Mouse (Mus musculus) layer of hippocampus, adult 18-20 months (tissue): ENCODE measurements at regions not wholly inside any gene's neighbourhood (a gene's known extent, or its start where the extent isn't known, plus 50 kb on each side); places are given as distances from the start of the nearest gene placed in this dataset.

Experiments used
- DNase-seq, 2 experiments: peaks; one replicate each; pipeline ENCODE4 v3.0.0; 2022; ENCODE audit warnings: low spot score in 2 of 2

DNA sequence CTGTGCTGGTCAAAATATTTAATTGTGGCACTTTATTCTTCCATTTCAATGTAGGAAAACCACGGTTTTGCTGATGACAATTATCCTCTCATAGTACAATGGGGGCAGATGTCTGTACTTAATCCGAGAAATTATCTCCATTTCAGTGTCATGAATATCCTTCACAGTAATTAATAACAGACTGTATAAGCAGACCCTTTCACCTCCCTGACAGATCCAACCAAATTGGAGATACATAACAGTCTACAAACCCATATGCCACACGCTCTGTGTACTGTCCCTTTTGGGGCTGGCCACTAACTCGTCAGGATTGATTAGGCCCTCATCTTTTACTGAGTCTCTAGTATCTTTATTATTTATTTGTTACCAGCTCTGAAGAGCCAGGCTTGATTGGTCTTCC, 212.6 kb upstream of the Igfbp7 start:
- no peak for DNase-seq

DNA sequence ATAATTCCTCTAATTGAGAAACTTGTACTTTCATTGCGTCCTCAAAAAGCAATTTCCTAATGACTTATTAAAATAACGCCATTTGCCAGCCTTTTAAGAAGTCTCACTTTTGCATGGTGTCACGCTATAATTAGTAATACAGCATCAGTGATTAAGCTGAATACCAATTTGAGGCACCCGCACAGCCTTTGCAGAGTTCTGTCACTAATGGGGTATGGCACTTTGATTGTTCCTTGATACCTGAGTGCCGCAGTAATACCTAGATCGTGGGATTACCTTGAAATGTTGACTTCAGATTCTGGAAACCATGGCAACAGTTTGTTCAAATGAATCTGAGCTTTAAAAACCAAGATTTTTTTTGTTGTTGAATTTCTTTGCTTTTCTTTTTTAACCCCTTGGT, 202.7 kb upstream of the Igfbp7 start:
- DNase-seq: no peak

DNA sequence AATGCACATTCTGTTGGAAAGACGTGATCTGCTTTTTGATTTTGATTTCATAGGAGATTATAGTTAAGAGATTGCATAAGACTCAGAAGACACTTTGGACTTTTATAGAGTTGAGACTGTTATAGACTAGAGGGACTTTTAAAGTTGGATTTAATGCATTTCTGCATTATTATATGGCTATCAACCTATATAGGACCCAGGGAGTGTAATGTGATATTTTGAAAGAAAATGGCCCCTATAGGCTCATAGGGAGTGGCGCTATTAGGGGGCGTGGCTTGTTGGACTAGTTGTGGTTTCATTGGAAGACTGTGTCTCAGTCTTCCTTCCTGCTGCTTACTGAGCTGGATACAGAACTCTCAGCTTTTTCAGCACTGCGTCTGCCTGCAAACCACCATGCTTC, 186.9 kb upstream of the Igfbp7 start:
- DNase-seq: no peak

DNA sequence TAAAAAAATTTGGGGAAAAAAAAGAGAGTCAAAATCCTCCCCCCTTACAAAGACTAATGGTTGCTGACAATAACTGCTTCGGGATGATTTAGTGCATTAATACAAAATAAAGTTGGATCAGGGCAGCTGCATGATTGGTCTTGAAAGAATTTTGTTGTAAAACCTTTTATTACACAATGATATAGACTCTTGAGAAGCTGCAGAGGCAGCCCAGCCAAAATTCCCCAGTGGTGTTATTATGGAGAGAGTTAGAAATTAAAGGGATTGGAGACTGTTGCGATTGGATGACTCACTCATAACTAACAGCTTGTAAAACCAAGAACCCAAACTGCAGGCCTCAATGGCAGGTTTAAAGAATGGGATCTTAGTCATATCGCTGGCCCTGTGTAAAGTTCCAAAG, 181.4 kb upstream of the Igfbp7 start:
- DNase-seq: no peak

DNA sequence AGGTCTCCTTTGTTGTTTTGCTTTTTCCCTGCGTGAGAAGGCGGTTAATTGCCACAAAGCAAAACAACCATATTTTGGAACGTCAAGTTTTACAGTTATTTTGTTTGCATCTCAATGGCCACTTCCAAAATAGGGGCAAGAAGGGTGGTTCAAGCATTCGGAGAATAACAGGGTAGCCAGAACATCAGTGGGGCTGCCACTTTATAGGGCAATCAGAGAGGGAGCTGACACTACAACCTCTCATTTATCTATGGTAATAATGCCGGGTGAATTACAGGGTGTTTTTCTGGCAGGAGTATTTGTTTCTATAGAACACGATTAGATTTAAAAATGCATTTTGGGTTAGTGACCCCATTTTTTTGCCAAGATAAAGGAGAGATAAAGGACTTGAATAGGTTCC, 173.9 kb upstream of the Igfbp7 start:
- DNase-seq: no peak

DNA sequence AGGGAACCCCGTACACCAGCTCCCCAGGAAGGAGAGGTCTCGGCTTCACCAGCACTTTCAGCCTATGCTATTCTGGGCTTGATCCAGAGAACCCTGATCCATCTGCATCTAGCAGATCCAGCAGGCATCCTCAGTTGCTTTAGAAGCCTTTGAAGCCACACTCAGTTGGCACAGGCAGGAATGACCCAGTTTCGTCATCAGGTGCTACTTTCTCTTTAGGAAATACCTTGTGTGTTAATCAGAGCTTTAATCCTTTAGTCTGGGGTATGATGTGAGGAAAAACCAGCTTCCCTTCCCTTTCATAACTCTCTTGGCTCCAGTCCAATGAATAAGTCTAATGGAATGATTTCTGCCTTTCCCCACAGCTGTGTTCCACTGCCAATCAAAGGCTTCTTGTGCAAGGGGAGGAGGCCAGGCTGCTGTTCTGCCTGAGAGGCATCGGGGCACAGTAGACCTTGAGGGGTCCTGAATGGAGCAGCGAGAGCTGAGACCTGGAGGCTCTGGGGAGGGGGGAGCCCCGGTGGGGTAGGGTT, 173.3 kb upstream of the Igfbp7 start:
- peak in 1 of 2 experiments; percentile 35 for DNase-seq

DNA sequence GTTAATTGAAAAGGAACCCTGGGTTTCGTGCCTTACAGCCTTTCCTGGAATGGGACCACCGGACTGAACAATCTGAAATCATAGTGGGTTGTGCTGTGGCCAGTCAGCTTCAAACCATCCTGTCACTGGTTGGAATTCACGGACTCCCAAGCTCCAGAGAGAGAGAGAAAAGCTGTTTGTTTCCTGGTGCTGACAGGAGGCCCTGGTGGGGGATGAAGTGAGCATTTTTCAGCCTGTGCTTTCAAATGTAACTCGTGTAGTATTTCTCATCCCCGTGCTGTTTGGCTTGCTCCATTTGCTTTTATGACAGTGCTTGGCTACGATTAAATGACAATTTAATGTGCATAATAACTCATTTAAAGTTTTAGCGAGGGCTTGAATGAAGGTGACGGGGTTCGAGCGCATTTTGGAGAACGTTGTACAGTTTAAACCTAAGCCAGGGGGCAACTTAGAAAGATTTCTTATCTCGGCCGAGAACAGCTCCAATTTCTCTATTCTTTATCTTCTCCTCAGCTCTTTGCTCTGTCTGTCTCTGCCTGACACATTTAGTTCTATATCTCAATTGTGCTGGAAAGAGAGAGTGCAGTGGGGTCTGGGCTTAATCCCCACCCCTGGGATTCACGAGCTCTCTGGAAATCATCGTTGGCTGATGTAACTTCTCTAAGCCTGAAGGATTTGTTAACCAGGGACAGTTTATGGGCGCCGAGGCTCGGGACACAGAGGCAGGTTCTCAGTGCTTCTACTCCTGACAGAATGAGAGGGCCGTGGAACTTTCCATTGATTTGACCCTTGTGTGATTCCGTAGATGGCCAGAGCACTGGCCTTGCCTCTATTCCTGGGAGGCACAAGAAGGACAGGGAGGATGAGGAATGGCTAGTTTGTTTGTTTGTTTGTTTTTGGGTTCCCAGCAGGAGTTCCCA, 172.2 kb upstream of the Igfbp7 start:
- peak in 1 of 2 experiments; percentile 30 for DNase-seq

DNA sequence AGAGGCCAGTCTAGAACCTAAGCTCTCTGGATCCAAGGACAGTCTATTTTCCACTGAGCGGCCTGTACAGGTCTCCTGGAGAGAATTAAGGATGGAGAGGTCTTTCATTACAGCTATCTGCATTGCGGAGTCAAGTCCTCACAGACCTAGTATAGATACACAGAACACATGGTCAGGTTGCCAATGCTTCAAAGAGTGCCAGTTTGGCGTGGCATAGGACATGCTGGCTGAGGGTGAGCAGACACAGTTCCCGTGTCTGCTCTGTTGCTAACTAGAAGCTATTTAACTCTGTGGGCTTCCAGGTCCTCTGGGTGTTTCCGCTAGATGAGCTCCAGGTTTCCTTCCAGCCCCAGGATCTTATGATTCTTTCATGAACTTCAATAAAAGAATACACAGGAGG, 169.0 kb upstream of the Igfbp7 start:
- DNase-seq: no peak

DNA sequence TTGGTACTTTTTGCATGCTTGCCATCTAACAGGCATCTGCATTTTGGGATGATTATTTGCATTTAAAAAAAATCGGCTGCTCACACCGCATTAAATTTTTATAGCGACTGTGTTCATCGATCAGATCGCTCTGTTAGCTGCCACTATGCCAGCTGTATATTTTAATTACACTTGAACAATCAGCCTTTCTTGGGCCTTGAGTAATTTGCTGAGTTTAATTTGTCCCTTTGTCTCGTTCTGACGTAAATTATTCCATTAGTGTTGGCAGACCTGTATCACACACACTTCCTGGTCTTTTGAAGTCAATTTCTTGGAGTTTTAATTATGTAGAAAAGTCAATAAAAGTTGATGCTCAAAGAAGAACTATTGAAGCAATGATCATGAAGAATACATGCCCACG, 167.9 kb upstream of the Igfbp7 start:
- DNase-seq: no peak

DNA sequence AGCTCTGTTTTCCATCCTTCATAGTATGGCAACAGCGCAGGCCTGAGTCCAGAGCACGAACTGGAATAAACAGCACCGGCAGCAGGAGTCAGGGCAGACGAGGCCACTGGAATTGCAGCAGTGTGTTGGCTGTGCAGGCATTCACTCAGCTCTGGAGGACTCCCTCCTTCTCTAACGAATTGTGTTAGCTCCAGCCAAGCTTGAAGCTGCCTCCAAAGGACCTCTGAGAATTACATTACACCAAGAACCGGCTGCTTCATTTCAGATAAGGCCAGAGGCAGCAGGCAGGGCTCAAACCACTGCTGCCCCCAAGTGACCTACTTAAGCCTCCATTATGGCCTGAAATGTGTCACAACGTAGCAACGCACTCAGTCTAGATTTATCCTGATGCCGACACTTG, 162.5 kb upstream of the Igfbp7 start:
- DNase-seq: no peak

DNA sequence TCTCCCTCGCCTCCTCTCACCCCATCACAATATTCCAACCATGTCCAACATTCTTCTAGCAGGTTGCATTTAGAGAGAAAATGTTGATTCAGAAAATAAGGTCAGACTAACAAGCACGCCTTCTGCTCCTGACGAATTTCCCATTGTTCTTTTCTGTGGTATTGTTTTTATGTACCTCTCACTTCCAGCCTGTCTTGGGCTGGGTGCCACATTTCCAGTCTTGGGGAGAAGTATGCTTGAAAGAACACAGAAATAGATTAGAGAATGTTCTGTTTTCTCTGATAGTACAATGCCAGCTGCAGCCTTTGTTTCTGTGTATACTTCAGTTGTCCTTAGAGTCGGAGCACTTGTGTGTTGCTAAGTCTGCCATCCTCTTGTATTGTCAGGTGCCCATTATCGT, 160.3 kb upstream of the Igfbp7 start:
- peak in 1 of 2 experiments; percentile 36 for DNase-seq

DNA sequence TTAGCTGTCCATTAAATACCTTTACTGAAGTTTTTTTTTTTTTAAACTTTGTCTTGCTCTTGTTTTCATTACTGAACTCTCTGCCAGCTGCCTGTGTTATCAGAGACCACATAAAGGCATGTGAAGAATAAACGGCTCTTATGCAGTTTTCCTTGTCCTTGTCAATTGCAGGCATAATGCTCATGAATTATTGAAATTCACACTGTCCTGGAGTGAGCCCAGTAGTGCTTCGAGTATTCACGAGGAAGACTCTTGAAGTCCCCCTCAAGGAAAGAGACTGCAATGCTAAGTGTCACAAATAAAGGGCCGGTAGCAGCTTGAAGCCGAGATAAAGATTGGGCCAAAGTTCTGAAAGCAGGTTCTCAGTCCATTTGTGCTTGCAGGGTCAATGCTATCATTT, 144.7 kb upstream of the Igfbp7 start:
- no peak for DNase-seq

DNA sequence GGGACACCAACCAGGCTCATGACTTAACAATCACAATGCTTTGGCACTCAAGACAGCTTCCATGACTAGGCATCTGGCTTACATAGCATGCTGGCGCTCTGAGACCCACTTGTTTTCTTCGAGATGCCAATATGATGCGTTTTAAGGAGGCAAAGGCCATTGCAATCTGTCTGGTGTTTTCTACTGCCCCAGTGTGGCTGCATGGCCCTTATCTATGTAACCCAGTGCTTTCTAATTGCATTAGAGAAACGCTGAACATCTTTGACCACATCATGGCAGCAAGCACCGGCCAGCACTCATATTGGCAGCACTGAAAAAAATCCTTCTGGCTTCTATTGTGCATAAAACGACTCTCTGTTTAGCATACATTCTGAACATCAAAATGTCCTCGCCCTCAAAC, 144.2 kb upstream of the Igfbp7 start:
- no peak for DNase-seq

DNA sequence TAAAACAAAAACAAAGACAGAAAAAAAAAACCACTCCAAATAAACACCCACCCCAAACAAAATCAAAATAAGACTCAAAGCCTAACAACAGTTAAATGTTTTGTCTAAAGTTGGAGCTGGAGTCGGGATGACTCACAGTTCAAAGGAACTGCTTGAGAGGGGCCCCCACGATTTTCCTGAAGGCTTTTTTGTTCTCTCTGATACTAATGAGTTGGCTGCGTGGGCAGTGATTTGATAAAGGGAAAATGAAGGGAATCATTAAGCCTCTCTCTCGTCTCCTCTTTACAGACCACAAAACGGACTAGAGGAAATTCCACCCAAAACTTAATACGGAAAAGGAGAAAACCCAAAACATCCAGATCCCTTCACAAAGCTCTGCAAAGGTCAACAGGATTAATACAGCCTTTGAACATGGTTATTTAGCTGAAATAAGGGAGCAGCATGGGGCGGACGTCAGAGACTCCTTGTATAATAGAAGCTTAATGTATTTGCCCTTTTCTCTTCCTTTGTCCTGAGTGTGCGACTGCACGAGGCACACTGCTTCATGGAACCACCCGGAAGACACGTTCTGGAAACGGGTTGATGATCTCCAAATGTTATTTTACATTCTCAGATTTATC, 138.3 kb upstream of the Igfbp7 start:
- DNase-seq: no peak

DNA sequence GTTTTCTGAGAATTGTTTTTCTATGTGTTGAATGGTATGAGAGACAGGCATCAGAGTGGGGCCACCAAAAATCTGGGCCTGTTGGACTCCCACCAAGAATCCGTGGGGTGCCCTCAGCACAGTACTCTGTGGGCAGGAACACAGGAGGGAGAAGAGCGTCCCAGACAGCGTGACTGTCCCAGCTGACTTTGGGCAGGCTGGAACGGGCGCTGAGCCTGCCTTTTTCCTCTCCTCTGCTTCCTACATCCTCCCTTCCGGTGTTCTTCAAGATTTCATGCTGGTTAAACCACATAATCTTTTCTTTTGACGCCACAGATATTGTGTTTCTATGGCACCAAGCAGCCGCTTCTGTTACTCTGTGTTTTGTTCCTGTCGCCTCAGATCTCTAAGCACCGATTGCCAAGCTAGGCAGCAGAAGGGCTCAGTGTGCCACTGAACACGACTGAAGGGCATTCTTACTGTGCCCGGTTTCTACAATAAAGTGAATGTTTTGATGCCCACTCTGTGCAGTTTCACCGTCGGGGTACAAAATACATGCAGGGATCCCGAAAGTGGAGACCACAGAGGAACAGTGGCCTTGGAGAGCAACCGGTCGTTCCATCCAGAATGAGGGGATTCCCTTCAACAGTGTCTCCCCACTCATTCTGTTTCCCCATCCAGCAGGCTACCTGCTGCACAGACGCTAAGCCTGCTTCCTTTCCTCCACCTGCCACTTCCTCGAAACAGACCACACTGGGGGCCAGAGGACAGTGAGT, 124.6 kb upstream of the Igfbp7 start:
- peak; percentile 16 to 48 for DNase-seq

DNA sequence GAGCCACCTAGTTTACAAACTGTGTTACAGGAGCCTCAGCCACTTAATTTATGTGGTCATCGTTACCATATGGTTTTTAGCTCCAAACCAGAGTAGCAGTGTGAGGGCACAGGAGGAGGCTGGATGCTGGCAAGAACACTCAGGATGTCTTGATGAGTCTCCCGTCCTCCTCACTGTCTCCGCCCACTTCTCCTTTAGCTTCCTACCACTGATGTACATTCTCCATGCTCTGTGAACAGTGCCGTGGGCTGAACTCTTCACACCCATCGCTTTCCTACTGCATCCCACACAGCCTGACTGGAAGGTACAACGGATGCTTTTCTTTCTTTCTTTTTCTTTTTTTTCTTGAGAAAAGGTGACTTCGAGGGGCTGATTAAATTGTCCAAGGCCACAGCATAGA, 122.5 kb upstream of the Igfbp7 start:
- DNase-seq: no peak

DNA sequence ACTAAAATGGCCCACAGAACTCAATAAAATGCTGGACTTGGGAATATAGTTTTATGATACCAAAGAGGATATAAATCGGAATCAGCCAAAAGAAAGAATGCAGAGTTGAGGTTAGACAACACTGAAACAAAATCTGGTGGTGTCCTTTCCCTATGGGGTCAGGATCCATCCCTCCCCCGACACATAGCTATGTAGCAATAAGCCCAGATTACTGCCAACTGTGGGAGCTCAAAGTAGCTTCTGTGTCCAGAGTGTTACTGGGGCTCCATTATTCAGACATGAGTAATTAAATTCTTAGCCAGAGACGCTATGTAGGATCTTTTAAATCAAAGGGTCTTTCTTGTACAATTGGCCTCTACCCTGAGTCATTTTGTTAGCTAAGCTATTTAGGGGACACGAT, 109.4 kb upstream of the Igfbp7 start:
- DNase-seq: no peak

DNA sequence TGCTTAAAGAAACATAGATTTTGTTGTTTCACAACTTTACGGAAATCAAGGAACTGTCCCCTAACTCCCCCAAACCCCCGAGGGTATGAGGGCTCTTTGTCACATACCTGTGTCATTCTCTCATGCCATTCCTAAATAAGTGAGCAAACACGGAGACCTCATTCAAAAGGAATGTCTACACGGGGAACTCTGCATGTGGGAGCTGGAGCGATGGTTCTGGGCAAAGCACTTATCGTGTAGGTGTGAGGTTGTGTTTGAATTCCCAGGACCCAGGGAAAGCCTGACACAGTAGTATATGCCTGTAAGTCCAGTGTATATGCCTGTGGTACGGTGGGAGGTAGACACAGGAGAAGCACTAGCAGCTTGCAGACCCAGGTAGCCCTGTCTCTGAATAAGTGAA, 107.6 kb upstream of the Igfbp7 start:
- DNase-seq: no peak

DNA sequence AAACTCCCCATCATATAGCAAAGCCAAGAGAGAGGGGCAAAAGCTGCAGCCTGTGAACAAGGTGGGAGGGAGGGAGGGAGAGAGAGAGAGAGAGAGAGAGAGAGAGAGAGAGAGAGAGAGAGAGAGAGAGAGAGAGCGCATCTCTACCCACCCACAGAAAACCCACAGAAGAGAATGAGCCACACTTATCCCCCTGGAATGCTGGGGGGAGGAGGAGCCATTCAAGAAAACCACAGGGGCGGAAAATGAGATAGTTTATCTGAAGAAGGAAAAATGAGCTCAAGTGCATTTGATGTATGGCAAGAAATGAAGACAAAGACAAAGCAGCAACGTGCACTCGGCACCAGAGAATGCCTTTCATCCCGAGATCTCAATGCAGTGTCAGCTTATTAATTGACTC, 94.8 kb upstream of the Igfbp7 start:
- DNase-seq: peak in 1 of 2 experiments; percentile 6

DNA sequence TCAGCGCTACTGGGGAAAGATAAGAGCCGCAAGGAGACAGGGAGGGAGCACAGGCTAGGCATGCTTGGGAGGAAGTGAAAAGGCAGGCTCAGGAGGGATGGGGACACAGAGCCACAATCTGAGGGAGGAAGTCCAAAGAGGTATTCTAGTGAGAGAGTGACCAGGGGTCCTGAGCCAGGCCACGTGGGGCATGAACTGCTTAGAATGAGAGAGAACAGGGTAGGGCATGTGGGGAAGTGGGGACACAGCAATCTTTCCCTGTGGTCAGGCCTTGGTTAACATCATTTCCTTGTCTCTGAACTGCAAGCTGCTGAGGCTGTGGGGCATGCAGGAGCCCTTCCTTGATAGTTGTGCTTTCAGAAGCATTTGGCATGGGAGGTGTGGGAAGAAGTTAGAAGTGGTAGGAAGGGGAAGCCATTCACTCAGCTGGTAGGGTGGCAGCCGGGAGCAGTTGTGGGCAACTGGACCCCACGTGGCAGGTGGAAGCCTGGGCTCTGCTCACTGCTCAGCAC, 92.2 kb upstream of the Igfbp7 start:
- no peak for DNase-seq

DNA sequence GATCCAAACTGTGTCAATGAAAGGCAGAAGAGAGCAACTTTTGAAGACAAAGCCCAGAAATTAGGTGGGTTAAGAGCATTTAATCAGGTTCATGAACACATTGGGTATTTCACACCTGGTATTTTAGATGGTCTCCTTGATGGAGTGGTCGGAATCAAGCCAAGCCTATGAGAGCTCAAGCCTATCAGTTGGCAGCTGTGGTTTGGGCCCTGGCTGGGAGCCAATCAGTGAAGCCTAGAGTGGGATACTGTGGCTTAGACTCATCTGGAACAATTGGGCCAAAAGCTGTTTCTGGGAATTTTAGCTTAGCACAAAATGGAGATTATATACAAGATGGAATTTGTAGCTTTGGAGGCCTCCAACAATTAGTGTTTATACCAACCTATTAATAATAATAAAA, 86.8 kb upstream of the Igfbp7 start:
- no peak for DNase-seq

DNA sequence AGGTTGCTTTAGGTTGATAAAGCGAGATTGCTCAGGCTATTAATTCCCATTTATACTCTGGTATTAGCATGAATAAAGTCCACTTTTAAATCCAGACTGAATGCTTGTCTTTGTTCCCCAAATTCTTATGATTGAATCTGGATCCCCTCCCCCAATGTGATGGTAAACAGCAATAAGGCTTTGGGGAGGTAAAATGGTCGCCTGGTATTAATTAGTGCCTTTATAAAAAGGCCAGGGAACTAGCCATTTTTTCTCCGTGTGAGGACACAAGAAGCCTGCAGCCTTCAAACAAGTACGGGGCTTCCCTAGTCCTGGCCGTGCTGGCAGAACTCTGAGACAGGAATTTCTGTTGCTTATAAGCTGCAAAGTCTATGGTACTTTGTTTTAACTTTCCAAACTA, 81.1 kb upstream of the Igfbp7 start:
- no peak for DNase-seq
